Mouse (Mus musculus) kidney, postnatal 0 days (tissue): ENCODE data around the gene Cfi. TPM values are rescaled to one million over a fixed set of nuclear protein-coding genes. Genes with fewer than 3 reads are reported as not detected.

ENCODE experiments used
- ATAC-seq: fragments of 200-750 bp; cut with Nextera tagmentation; replicated peaks from 2 replicates; pipeline ENCODE4 v1.8.0; 2017; ENCODE audit warnings: low read depth, moderate number of reproducible peaks, moderate TSS enrichment, moderate library complexity; ENCODE audit not compliant: low FRiP score
- DNase-seq: peaks from one replicate; pipeline ENCODE4 v3.0.0-alpha.2; 2016; ENCODE audit warnings: low spot score
- H3K27ac ChIP-seq: fragments of 300-500 bp; sonication (generic); 2 replicates; pipeline ENCODE4 v1.5.1; 2014; ENCODE audit warnings: mild to moderate bottlenecking
- H3K27me3 ChIP-seq: fragments of 300-500 bp; sonication (generic); 2 replicates; pipeline ENCODE4 v1.6.1; 2014; ENCODE audit warnings: low read length, mixed read lengths; ENCODE audit not compliant: insufficient read depth
- H3K36me3 ChIP-seq: fragments of 300-500 bp; sonication (generic); 2 replicates; pipeline ENCODE4 v1.6.1; 2014; ENCODE audit warnings: low read length, mixed read lengths; ENCODE audit not compliant: insufficient read depth
- H3K4me1 ChIP-seq: fragments of 300-500 bp; sonication (generic); replicated peaks from 2 replicates; pipeline ENCODE4 v1.6.1; 2014; ENCODE audit warnings: antibody characterized with exemption, low read length, mixed read lengths; ENCODE audit not compliant: insufficient read depth
- H3K4me2 ChIP-seq: fragments of 300-500 bp; sonication (generic); 2 replicates; pipeline ENCODE4 v1.6.1; 2014; ENCODE audit warnings: mild to moderate bottlenecking, low read length, moderate library complexity, mixed read lengths
- H3K4me3 ChIP-seq: fragments of 300-500 bp; sonication (generic); replicated peaks from 2 replicates; pipeline ENCODE4 v1.5.1; 2014; ENCODE audit warnings: low read depth, low read length
- H3K9ac ChIP-seq: fragments of 300-500 bp; sonication (generic); 2 replicates; pipeline ENCODE4 v1.6.1; 2014; ENCODE audit warnings: low read depth, low read length
- H3K9me3 ChIP-seq: fragments of 300-500 bp; sonication (generic); replicated peaks from 2 replicates; pipeline ENCODE4 v1.6.1; 2016; ENCODE audit warnings: low read length, inconsistent platforms, mixed read lengths
- CTCF ChIP-seq: IDR thresholded peaks from 2 replicates; pipeline ENCODE4 v1.5.1; 2016; ENCODE audit warnings: antibody characterized with exemption, low read depth, mild to moderate bottlenecking, moderate library complexity
- WGBS: fragments of 180-500 bp; shearing (Covaris S2); extraction: QIAGEN DNeasy Blood & Tissue Kit; methylation state at CpG from one replicate; pipeline ENCODE4 v1.1.7; 2014; 5-methylcytosine and 5-hydroxymethylcytosine counted together
- polyA plus RNA-seq: library from polyadenylated mRNA; unstranded; fragments of >200 nt; fragmentation: Nextera tagmentation; extraction: Ambion mirVana; gene quantifications from 2 replicates; pipeline ENCODE4 v1.2.1, GENCODE M21; 2015

The Cfi gene
- polyA plus RNA-seq, 1 experiment from 2014 or later: 27.3 TPM

DNA sequence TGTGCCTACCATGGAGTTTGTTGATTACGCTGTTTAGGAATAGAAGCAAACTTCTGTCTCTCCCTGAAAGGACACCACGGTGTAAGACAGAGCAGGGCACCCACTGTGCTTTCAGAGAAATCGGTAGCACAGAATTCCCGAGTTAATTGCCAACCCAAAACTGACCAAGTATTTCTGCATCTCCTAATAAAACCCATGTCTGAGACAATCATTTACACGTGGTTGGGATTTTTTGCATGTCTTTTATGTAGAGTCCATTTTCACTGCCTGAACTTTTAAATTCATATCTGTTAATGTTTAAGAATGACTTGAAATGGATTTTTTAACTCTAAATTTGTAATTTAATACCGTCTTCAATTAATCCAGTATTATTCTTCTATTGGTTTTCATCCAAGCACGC is 87.9 kb downstream of the Cfi start:
- WGBS: 85% methylated on average over 7 of the region's 7 CpGs
- no peak for TF ChIP-seq CTCF
- H3K4me2 ChIP-seq: no peak overlapping the region
- no peaks in the 10 kb centered on the region for H3K27me3 ChIP-seq
- H3K36me3 ChIP-seq: no peaks in the 10 kb centered on the region
- ATAC-seq (no peak), DNase-seq (no peak)
- H3K4me3 ChIP-seq: no peak overlapping the region
- H3K9me3 ChIP-seq: no peaks in the 10 kb centered on the region
- no peak overlapping the region for H3K9ac ChIP-seq
- H3K4me1 ChIP-seq: no peaks in the 10 kb centered on the region
- H3K27ac ChIP-seq: no peak overlapping the region

Other genes with a start within 250 kb of the Cfi start
- 2.6 and 2.8 TPM in 2 replicates for gene Egf, start 80.6 kb upstream of the Cfi start, polyA plus RNA-seq
- gene Lrit3, start 31.9 kb upstream of the Cfi start, polyA plus RNA-seq: 0.07 and 0.08 TPM in 2 replicates
- 0.15 and 0.33 TPM in 2 replicates for gene Rrh, start 13.3 kb upstream of the Cfi start, polyA plus RNA-seq
- 56.9 and 62.5 TPM in 2 replicates for gene Gar1, start 4.5 kb upstream of the Cfi start, polyA plus RNA-seq
- gene Pla2g12a, start 42.7 kb downstream of the Cfi start, polyA plus RNA-seq: 55.4 and 57.1 TPM in 2 replicates
- 80.6 and 81.2 TPM in 2 replicates for gene Casp6, start 65.5 kb downstream of the Cfi start, polyA plus RNA-seq
- 2.6 and 3.3 TPM in 2 replicates for gene Mcub, start 134.3 kb downstream of the Cfi start, polyA plus RNA-seq
- 21.5 and 23.1 TPM in 2 replicates for gene Sec24b, start 225.7 kb downstream of the Cfi start, polyA plus RNA-seq